Mouse (Mus musculus) myocyte (in vitro differentiated cells): Measurements from ENCODE around the gene Tmem117.

Source experiments
- CEBPB ChIP-seq: IDR thresholded peaks from 2 replicates; pipeline ENCODE4 v1.6.1; 2011; ENCODE audit warnings: mild to moderate bottlenecking, moderate library complexity; ENCODE audit not compliant: poor library complexity, insufficient read depth, severe bottlenecking
- E2F4 ChIP-seq: IDR thresholded peaks from one replicate; pipeline ENCODE4 v1.6.1; 2011; ENCODE audit warnings: mild to moderate bottlenecking, control low read depth, moderate library complexity; ENCODE audit not compliant: insufficient read depth
- MAX ChIP-seq: IDR thresholded peaks from one replicate; pipeline ENCODE4 v1.6.1; 2011; ENCODE audit warnings: low read depth, mild to moderate bottlenecking, control low read depth
- MYOG ChIP-seq, 3 experiments: IDR thresholded peaks; one replicate each; pipeline ENCODE4 v1.6.1; 2011; ENCODE audit warnings: control low read depth in 2 of 3, low read depth in 2 of 3, mild to moderate bottlenecking in 2 of 3; ENCODE audit not compliant: insufficient read length in 2 of 3, control insufficient read depth in 1 of 3, insufficient read depth in 1 of 3
- POLR2A ChIP-seq: IDR thresholded peaks from one replicate; pipeline ENCODE4 v1.6.1; 2011; ENCODE audit warnings: low read depth, mild to moderate bottlenecking, control low read depth, moderate library complexity; ENCODE audit not compliant: insufficient read length
- POLR2AphosphoS2 ChIP-seq: IDR thresholded peaks from one replicate; pipeline ENCODE4 v1.6.1; 2011; ENCODE audit warnings: low read depth, control low read depth; ENCODE audit not compliant: insufficient read length
- TCF12 ChIP-seq: IDR thresholded peaks from one replicate; pipeline ENCODE4 v1.6.1; 2011; ENCODE audit warnings: mild to moderate bottlenecking, control low read depth; ENCODE audit not compliant: poor library complexity, insufficient read depth, severe bottlenecking
- TCF3 ChIP-seq: IDR thresholded peaks from one replicate; pipeline ENCODE4 v1.6.1; 2011; ENCODE audit warnings: low read depth, control low read depth; ENCODE audit not compliant: insufficient read length
- USF1 ChIP-seq: IDR thresholded peaks from one replicate; pipeline ENCODE4 v1.6.1; 2011; ENCODE audit warnings: low read depth, mild to moderate bottlenecking, control low read depth, moderate library complexity

DNA sequence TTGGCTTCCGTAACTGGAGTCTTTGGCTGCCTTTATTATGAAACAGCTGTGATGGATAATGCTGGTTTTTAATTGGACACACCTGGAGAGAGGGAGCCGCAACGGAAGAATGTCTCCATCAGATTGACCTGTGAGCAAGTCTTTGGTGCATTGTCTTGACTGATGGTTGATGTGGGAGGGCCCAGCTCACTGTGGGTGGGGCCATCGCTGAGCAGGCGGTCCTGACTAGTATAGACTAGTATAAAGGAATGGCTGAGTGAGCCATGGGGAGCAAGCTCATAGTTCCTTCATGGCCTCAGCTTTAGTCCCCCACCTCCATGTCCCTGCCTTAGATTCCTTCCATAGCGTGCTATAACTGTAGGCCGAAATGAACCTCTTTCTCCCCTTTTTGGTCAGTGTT lies 58.1 kb downstream of the Tmem117 start:
- TF ChIP-seq POLR2A (no peak), POLR2AphosphoS2 (no peak), CEBPB (no peak), TCF3 (no peak), USF1 (no peak), E2F4 (no peak), MAX (no peak), TCF12 (no peak), MYOG (IDR thresholded peaks at IDR 0.05; ENCODE audit: control insufficient read depth in 1 of 3, insufficient read depth in 1 of 3, insufficient read length in 2 of 3, low read depth in 2 of 3) (no peak)
